Mouse (Mus musculus) stomach, postnatal 0 days (tissue): ENCODE results near the gene Fto.

Experiments used
- CTCF ChIP-seq: IDR thresholded peaks from 2 replicates; pipeline ENCODE4 v1.5.1; 2016; ENCODE audit warnings: antibody characterized with exemption, low read depth, mild to moderate bottlenecking, moderate library complexity
- EP300 ChIP-seq: optimal IDR thresholded peaks from 2 replicates; pipeline ENCODE3; 2016; ENCODE audit warnings: antibody characterized with exemption

GRCm38 (mm10) chr8:91295786-91296185 is 17.5 kb upstream of the Fto start:
- TF ChIP-seq CTCF = no peak
- TF ChIP-seq EP300 = no peak
